In genomic region chr4:148116657-148117056, GRCm38 (mm10) we compare ENCODE assay signal across 1 mouse cellular context.
A peak's percentile ranks its signal among the peaks of the same experiment; 100 is the strongest.
TF ChIP-seq lines count a peak whose summit lies in the region.

No protein-coding gene starts in this region.

TF ChIP-seq in MEL, 35 proteins besides CTCF, POLR2A, EP300 and RAD21:
- TF ChIP-seq SMC3 (IDR thresholded peaks at IDR 0.05; ENCODE audit: low read depth, low read length): peak; percentile 36
- no peak for TF ChIP-seq UBTF (IDR thresholded peaks at IDR 0.05; ENCODE audit: borderline replicate concordance, insufficient read depth, low read depth, low read length)
- TF ChIP-seq ZMIZ1 (IDR thresholded peaks at IDR 0.05; ENCODE audit: low read depth, low read length): no peak
